Mouse (Mus musculus): ENCODE data around the gene Kcnj16. TPM values are rescaled to one million over a fixed set of nuclear protein-coding genes. Genes with fewer than 3 reads are reported as not detected.

Gene Kcnj16
- polyA plus RNA-seq (2012; rRNA removed), result 1.1 and 1.3 TPM in 2 replicates

DNA sequence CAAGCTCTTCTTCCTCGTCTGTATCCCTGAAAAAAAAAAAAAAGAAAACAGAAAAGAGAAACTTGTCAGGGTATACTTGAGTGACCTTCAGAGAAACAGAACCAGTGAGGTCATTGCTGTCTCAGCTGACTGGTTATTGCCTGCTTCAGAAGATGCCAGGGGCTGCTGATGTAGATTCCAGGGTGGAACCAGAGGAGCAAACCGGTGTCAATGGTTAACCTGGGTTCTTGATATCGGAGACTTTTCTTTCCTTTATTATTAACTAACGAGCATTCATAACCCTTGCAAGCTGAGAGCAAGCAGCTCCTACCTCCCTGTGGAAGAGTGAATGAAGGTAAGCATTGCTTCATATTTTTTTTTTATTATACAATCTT lies at the start of gene Kcnj16:
TSS of gene Kcnj16 (plus strand) at position 272 of the 374 bp plus-strand sequence.
- Histone ChIP-seq H3K36me3 (ENCODE audit: control insufficient read depth, insufficient read depth, low read length) (no peaks in the 10 kb centered on the region), H3K27ac (ENCODE audit: control insufficient read depth, insufficient read depth, low read length) (no peak within 1 kb of the TSS), H3K27me3 (ENCODE audit: control insufficient read depth, insufficient read depth, low read length) (no peaks in the 10 kb centered on the region), H3K4me1 (replicated peaks; ENCODE audit: control insufficient read depth, insufficient read depth, low read length) (no peaks in the 10 kb centered on the region), H3K4me3 (ENCODE audit: control insufficient read depth, insufficient read depth, low read length) (no peak within 1 kb of the TSS)
- TF ChIP-seq POLR2A (IDR thresholded peaks at IDR 0.05; ENCODE audit: control insufficient read depth, extremely low read depth, insufficient read depth, low read length, poor library complexity), result no peak
- no peak for TF ChIP-seq CTCF (IDR thresholded peaks at IDR 0.05; ENCODE audit: borderline replicate concordance, control insufficient read depth, extremely low read depth, insufficient read depth, low read length, poor library complexity)
- WGBS, result 95% methylated on average over 4 of the region's 4 CpGs
- no peak for DNase-seq

DNA sequence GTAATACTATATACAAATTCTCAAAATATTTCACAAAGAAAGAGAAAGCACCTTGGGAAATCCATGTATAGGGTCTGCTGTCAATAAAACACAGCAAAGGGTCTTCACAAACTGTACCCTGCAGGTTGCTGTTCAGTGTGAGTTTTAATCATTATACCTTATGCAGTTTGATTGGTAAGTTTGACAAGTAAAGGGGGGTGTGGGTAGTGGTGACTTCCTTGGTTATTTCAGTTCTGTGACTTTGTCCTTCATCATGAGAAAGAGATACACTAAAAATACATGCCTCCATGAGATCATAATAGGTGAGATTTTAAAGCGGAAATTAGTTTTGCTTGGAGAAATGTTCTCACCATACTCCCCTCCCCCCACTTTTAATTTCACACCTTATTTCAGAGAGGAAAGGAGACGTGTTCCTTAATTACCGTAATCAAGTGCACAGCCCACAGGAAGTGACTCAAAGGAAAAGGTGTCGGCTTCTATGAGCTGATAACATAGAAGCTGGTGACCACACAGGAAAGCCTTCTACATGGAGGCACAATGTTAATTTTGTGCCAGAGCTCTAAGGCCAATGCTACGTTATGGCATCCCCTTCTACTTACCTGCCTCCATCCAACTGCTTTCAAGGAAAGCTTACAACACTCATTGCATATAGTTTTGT lies 48.9 kb upstream of the Kcnj16 start:
- WGBS, result 15% methylated on average over 5 of the region's 5 CpGs
- Histone ChIP-seq H3K4me1 (replicated peaks; ENCODE audit: control insufficient read depth, insufficient read depth, low read length) (no peaks in the 10 kb centered on the region), H3K27me3 (ENCODE audit: control insufficient read depth, insufficient read depth, low read length) (no peaks in the 10 kb centered on the region), H3K36me3 (ENCODE audit: control insufficient read depth, insufficient read depth, low read length) (no peaks in the 10 kb centered on the region), H3K4me3 (ENCODE audit: control insufficient read depth, insufficient read depth, low read length) (no peak overlapping the region), H3K27ac (ENCODE audit: control insufficient read depth, insufficient read depth, low read length) (no peak overlapping the region)
- TF ChIP-seq POLR2A (IDR thresholded peaks at IDR 0.05; ENCODE audit: control insufficient read depth, extremely low read depth, insufficient read depth, low read length, poor library complexity) (no peak), CTCF (IDR thresholded peaks at IDR 0.05; ENCODE audit: borderline replicate concordance, control insufficient read depth, extremely low read depth, insufficient read depth, low read length, poor library complexity) (no peak)
- no peak for DNase-seq

DNA sequence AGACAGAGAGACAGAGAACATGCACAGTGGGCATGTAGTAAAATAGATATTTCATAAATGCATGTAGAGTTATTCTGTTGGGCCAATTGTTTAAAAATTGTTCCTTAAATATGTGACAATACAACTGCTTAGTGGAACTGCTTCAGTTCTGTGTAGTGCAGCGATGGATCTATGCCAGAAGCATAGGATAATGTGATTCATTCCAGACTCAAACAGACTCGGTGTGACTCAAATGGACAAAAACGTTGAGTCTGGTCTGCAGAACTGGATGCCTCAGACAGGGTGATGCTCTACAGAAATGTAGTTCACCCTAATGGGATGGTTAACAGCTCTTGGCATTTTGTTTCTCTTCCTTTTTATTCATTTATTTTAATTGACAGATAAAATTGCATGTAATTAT lies 32.1 kb upstream of the Kcnj16 start:
- TF ChIP-seq CTCF (IDR thresholded peaks at IDR 0.05; ENCODE audit: borderline replicate concordance, control insufficient read depth, extremely low read depth, insufficient read depth, low read length, poor library complexity), result no peak
- TF ChIP-seq POLR2A (IDR thresholded peaks at IDR 0.05; ENCODE audit: control insufficient read depth, extremely low read depth, insufficient read depth, low read length, poor library complexity), result no peak

DNA sequence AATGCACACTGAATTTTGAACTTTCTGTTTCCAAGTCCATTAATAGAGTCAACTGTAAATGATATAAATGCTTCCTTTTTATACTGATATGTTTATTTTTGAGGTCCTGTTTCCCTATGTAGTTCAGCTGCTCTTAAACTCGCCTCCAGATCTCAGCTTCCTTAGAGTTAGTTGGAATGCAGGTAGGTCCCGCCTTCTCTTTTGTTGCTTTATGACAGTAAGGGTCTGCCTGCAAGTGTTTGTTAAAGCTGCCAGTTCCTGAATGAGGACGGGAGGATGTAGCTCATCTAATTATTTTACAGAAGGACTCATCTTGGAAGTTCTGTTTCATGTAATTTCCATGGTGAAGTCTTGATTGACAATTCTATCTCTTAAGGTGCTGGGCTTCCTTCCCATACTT lies 25.6 kb upstream of the Kcnj16 start:
- H3K27ac ChIP-seq (ENCODE audit: control insufficient read depth, insufficient read depth, low read length), result no peak overlapping the region
- H3K36me3 ChIP-seq (ENCODE audit: control insufficient read depth, insufficient read depth, low read length), result no peaks in the 10 kb centered on the region
- DNase-seq, result no peak
- H3K27me3 ChIP-seq (ENCODE audit: control insufficient read depth, insufficient read depth, low read length), result no peaks in the 10 kb centered on the region
- no peak overlapping the region for H3K4me3 ChIP-seq (ENCODE audit: control insufficient read depth, insufficient read depth, low read length)
- H3K4me1 ChIP-seq (replicated peaks; ENCODE audit: control insufficient read depth, insufficient read depth, low read length), result no peaks in the 10 kb centered on the region
- WGBS, result 48% methylated on average over 3 of the region's 3 CpGs
- TF ChIP-seq CTCF (IDR thresholded peaks at IDR 0.05; ENCODE audit: borderline replicate concordance, control insufficient read depth, extremely low read depth, insufficient read depth, low read length, poor library complexity) (no peak), POLR2A (IDR thresholded peaks at IDR 0.05; ENCODE audit: control insufficient read depth, extremely low read depth, insufficient read depth, low read length, poor library complexity) (no peak)

More for the DNA sequence above, 32.1 kb upstream of the Kcnj16 start:
- no peaks in the 10 kb centered on the region for H3K4me1 ChIP-seq (replicated peaks; ENCODE audit: control insufficient read depth, insufficient read depth, low read length)
- no peak overlapping the region for H3K4me3 ChIP-seq (ENCODE audit: control insufficient read depth, insufficient read depth, low read length)
- H3K27me3 ChIP-seq (ENCODE audit: control insufficient read depth, insufficient read depth, low read length), result no peaks in the 10 kb centered on the region
- H3K27ac ChIP-seq (ENCODE audit: control insufficient read depth, insufficient read depth, low read length), result no peak overlapping the region
- 88% methylated on average over 3 of the region's 3 CpGs for WGBS
- no peaks in the 10 kb centered on the region for H3K36me3 ChIP-seq (ENCODE audit: control insufficient read depth, insufficient read depth, low read length)
- no peak for DNase-seq

DNA sequence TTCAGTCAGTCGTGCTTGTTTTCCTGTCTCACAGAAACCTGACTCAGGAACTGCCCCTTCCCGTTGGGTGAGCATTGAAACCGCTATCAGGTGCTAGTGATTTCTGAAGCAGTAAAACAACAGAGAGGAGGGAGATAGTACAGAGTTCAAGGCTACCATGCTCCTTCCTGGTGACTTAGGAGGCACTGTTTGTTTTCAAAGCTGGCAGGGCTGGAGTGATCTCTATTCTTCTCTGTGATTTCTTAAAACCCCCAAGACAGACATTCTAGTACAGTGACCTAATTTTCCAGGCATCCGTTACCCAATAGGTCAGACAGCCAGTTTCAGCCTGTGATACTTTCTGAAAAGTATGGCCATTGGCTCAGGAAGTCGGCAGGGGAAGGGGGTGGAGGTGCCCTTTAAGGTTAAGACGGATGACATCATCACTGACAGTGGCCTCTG lies 25.1 kb upstream of the Kcnj16 start:
- H3K4me3 ChIP-seq (ENCODE audit: control insufficient read depth, insufficient read depth, low read length), result no peak overlapping the region
- 40% methylated on average over 6 of the region's 6 CpGs for WGBS
- DNase-seq, result no peak
- no peaks in the 10 kb centered on the region for H3K4me1 ChIP-seq (replicated peaks; ENCODE audit: control insufficient read depth, insufficient read depth, low read length)
- no peaks in the 10 kb centered on the region for H3K27me3 ChIP-seq (ENCODE audit: control insufficient read depth, insufficient read depth, low read length)
- no peak overlapping the region for H3K27ac ChIP-seq (ENCODE audit: control insufficient read depth, insufficient read depth, low read length)
- TF ChIP-seq CTCF (IDR thresholded peaks at IDR 0.05; ENCODE audit: borderline replicate concordance, control insufficient read depth, extremely low read depth, insufficient read depth, low read length, poor library complexity), result no peak
- TF ChIP-seq POLR2A (IDR thresholded peaks at IDR 0.05; ENCODE audit: control insufficient read depth, extremely low read depth, insufficient read depth, low read length, poor library complexity), result no peak
- no peaks in the 10 kb centered on the region for H3K36me3 ChIP-seq (ENCODE audit: control insufficient read depth, insufficient read depth, low read length)

DNA sequence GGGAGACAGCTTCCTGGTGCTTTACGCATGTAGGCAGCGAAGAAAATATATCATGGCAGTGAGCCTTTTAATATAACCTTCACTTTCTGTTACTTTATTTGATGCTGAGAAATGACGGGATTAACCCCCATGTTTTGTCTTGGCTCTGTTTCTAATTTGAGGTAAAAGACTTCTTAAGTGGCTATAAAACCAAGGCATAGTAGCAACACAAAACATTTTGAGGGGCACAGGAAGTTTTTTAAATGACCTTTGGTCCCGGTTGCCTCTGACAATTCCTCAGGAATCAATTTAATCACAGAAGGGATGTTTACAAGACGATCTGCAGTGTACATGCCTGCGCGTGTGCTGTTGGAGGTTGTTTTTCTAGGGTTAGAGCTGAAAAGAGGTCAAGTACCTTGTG lies 11.2 kb upstream of the Kcnj16 start:
- TF ChIP-seq CTCF (IDR thresholded peaks at IDR 0.05; ENCODE audit: borderline replicate concordance, control insufficient read depth, extremely low read depth, insufficient read depth, low read length, poor library complexity) (no peak), POLR2A (IDR thresholded peaks at IDR 0.05; ENCODE audit: control insufficient read depth, extremely low read depth, insufficient read depth, low read length, poor library complexity) (no peak)
- WGBS, result 92% methylated on average over 7 of the region's 7 CpGs
- H3K27me3 ChIP-seq (ENCODE audit: control insufficient read depth, insufficient read depth, low read length), result no peaks in the 10 kb centered on the region

More for the DNA sequence above, 11.2 kb upstream of the Kcnj16 start:
- H3K4me3 ChIP-seq (ENCODE audit: control insufficient read depth, insufficient read depth, low read length), result no peak overlapping the region
- H3K27ac ChIP-seq (ENCODE audit: control insufficient read depth, insufficient read depth, low read length), result no peak overlapping the region
- no peak for DNase-seq
- H3K36me3 ChIP-seq (ENCODE audit: control insufficient read depth, insufficient read depth, low read length), result no peaks in the 10 kb centered on the region
- no peaks in the 10 kb centered on the region for H3K4me1 ChIP-seq (replicated peaks; ENCODE audit: control insufficient read depth, insufficient read depth, low read length)

Data from thymus, adult 2 months (tissue).